Mouse (Mus musculus) brain, embryonic 18.5 days (tissue): ENCODE results near the gene Dolpp1.

Experiments used
- DNase-seq: peaks from one replicate; pipeline ENCODE4 v3.0.0-alpha.2; 2012; ENCODE audit warnings: low read depth, low spot score

Gene Dolpp1

GRCm38 (mm10) chr2:30392114-30392576, at the start of gene Dolpp1:
Dolpp1 (plus strand) TSS chr2:30392254.
- peak; percentile 98 for DNase-seq

- no peak for DNase-seq
Observed at GRCm38 (mm10) chr2:30342544-30342943, 49.5 kb upstream of the Dolpp1 start.

- no peak for DNase-seq
Observed at GRCm38 (mm10) chr2:30343601-30344137, 48.4 kb upstream of the Dolpp1 start.

- DNase-seq, result no peak
Observed at GRCm38 (mm10) chr2:30345971-30346676, 45.9 kb upstream of the Dolpp1 start.

GRCm38 (mm10) chr2:30349196-30349595, 42.9 kb upstream of the Dolpp1 start:
- no peak for DNase-seq

GRCm38 (mm10) chr2:30351149-30351548, 40.9 kb upstream of the Dolpp1 start:
- no peak for DNase-seq

- DNase-seq, result no peak
Observed at GRCm38 (mm10) chr2:30355861-30356260, 36.2 kb upstream of the Dolpp1 start.

- DNase-seq, result no peak
Observed at GRCm38 (mm10) chr2:30356266-30356665, 35.8 kb upstream of the Dolpp1 start.

- no peak for DNase-seq
Observed at GRCm38 (mm10) chr2:30356906-30357305, 35.1 kb upstream of the Dolpp1 start.

GRCm38 (mm10) chr2:30357552-30358510, 34.2 kb upstream of the Dolpp1 start:
- DNase-seq, result no peak

GRCm38 (mm10) chr2:30358533-30359531, 33.2 kb upstream of the Dolpp1 start, which contains the start of gene Sh3glb2:
Sh3glb2 (minus strand) TSS chr2:30359337.
- DNase-seq, result peak; percentile 40

- no peak for DNase-seq
Observed at GRCm38 (mm10) chr2:30360626-30361025, 31.4 kb upstream of the Dolpp1 start.

GRCm38 (mm10) chr2:30362865-30363264, 29.2 kb upstream of the Dolpp1 start:
- DNase-seq, result no peak

- DNase-seq, result peak; percentile 98
Observed at GRCm38 (mm10) chr2:30363773-30364650, 28.0 kb upstream of the Dolpp1 start, which contains the start of gene Miga2. Miga2 (plus strand) TSS chr2:30364233.

- no peak for DNase-seq
Observed at GRCm38 (mm10) chr2:30365281-30366069, 26.6 kb upstream of the Dolpp1 start.

- no peak for DNase-seq
Observed at GRCm38 (mm10) chr2:30366203-30366602, 25.9 kb upstream of the Dolpp1 start.

- DNase-seq, result no peak
Observed at GRCm38 (mm10) chr2:30371544-30371943, 20.5 kb upstream of the Dolpp1 start.

- no peak for DNase-seq
Observed at GRCm38 (mm10) chr2:30372726-30373125, 19.3 kb upstream of the Dolpp1 start.

- DNase-seq, result no peak
Observed at GRCm38 (mm10) chr2:30375893-30376292, 16.2 kb upstream of the Dolpp1 start.
